Mouse (Mus musculus): ENCODE measurements around the gene Bcl2l1.

Gene Bcl2l1

DNA sequence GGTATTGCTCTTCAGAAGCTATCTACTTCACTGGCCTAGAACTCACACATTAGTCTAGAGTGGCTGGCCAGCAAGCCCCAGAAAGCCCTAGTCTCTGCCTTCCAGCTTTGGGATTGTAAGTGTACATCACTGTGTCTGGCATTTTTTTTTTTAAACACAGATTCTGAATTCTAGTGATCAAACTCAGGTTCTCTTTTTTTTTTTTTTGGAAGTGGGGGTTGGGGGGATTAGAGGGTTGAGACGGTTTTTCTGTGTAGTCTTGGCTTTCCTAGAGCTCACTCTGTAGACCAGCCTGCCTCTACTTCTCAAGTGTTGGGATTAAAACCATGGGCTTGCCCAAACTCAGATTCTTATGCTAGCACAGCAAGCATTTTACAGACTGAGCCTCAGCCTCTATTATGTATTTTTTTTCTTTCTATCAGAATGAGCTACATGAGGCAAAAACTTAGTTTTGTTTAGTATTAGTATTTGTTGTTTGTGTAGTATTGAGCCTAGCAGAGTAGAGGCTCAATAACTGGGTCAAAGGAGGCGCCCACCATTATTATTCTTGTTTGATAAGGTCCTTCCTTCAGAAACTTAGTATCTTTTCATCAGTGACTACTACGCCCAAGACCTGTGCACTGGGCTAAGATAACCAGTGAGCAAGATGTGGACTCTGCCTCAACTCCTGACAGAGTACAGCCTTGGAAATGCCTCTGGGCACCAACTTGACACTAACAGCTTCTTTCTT is 6.9 kb downstream of the Bcl2l1 start:
- DNase-seq (ENCODE audit: low read depth, low spot score) = no peak

DNA sequence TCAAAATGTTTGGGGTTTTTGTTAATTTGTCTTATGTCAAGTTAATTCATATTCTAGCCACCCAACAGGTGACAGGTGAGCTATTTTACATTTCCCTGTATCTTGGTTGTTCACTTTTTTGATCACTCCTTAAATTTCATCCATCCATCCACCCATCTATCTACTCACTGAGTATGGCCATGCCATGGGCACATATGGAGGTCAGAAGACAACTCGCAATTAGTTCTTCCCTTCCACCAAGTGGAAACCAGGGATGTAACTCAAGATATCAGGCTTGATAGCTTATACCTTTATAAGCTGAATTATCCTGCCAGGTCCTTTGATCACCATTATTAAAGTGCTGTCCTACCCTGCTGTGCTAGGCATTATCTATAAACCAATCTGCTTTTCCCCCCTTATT is 7.8 kb downstream of the Bcl2l1 start:
- no peak for DNase-seq (ENCODE audit: low read depth, low spot score)

- DNase-seq (ENCODE audit: low read depth, low spot score) = no peak
Observed at GRCm38 (mm10) chr2:152821566-152821965, 10.0 kb downstream of the Bcl2l1 start.

DNA sequence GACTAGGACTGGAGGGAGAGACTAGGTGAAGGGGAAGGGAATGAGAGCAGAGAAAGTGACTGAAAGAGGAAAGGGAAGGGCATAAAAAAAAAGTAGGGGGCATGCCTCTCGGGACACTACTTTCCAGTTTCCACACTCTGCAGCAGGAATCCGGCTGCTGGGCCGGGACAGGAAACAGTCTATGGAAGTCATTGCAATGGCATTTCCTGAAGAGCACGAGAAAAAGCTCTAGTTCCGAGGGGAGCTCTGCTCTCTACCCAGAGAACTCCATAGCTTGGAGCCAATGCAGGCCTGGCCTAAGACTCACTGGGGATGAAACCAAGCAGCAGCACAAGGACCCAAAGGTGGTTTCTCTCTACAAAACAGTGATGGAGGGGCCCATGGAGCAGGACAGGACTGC is 10.5 kb downstream of the Bcl2l1 start:
- peak; percentile 29 for DNase-seq (ENCODE audit: low read depth, low spot score)

GRCm38 (mm10) chr2:152820369-152820768 is 11.2 kb downstream of the Bcl2l1 start:
- DNase-seq (ENCODE audit: low read depth, low spot score) = peak; percentile 60

- no peak for DNase-seq (ENCODE audit: low read depth, low spot score)
Observed at GRCm38 (mm10) chr2:152819926-152820325, 11.6 kb downstream of the Bcl2l1 start.

GRCm38 (mm10) chr2:152819097-152819624 is 12.4 kb downstream of the Bcl2l1 start:
- no peak for DNase-seq (ENCODE audit: low read depth, low spot score)

DNA sequence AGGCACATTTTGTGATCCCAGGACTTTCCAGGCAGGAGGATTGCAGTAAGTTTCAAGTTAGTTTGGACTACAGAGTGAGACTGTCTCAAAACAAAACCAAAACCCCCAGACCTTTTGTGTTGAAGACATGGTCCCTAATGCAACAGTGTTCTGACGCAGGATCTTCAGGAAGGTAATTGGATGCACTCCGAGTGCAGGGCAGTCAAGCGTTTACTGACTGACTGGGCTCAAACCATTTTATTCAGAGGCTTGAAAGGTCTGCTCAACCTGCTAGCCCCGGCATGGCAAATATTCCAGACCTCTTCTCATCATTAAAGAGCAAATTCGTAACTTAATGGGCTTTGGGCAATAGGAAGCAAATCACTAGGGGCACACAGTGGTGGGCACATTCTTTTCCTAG is 12.8 kb downstream of the Bcl2l1 start:
- no peak for DNase-seq (ENCODE audit: low read depth, low spot score)

- no peak for DNase-seq (ENCODE audit: low read depth, low spot score)
Observed at GRCm38 (mm10) chr2:152817596-152818291, 13.8 kb downstream of the Bcl2l1 start.

GRCm38 (mm10) chr2:152816657-152817348 is 14.7 kb downstream of the Bcl2l1 start:
- DNase-seq (ENCODE audit: low read depth, low spot score) = no peak

- no peak for DNase-seq (ENCODE audit: low read depth, low spot score)
Observed at GRCm38 (mm10) chr2:152815879-152816656, 15.5 kb downstream of the Bcl2l1 start.

DNA sequence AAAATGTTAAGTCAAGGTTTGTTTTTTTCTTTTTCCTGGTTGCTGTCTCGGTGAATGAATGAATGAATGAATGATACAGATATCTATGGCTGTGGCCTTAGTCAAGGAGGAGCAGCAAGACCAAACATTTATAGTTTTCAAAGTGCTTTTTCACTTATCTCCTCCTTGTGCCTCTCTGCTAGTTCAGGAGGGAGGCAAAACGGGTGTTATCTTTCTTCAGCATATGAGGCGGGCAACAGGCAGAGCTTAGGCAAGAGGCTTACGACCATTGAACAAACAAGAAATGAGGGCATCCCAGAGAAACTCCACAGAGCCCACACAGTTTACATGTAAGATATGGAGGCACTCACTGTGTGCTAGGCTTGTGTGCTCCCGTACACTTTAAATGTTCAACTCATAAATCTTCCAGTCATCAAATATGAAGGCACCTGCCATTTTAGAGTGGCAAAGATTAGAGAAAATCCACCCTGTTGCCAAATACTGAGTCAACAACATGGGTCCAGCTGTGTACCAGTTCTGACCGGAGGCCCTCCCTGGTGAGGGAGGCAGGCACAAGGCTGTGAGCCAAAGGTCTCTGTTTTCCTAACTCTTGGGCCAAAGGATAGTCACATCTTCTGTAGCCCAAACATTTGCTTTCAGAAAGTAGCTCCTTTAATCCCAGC is 17.2 kb downstream of the Bcl2l1 start:
- DNase-seq (ENCODE audit: low read depth, low spot score) = no peak

GRCm38 (mm10) chr2:152813232-152813631 is 18.3 kb downstream of the Bcl2l1 start:
- no peak for DNase-seq (ENCODE audit: low read depth, low spot score)

DNA sequence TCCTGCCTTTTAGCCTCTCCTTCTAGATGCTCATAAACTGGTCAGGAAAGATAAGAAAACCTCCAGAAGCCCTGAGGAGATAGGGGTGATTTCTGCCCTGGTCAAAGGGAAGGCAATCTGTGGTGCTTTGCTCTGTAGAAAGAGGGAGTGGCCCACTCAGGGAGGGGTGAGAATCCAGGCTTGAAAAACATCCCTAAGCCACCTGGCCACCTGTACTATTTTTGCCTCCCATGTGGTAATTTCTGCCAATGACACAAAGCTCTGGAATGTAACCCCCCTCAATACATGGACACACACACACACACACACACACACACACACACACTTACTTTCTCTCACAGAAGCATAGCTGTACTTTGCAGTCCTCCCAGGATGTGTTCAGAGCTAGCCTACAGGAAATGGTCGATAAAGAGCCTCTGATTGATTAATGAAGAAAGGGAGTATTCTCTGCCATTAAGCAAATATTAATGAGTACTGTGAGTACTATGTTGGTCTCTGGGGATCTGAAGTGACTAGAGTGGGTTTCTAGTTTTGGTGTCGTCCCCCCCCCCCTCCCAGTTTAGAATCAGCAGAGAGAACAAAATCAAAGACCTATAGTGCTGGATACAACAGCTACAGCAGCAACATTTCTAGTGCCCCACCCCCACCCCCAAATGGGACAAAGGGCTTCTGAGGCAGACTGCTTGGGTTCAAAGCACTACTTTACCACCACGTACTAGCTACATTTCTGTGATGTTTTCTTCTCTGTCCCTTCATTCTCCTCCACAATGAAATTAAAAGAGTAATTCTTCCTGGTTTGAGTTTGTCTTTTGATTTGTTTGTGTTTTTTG is 20.0 kb downstream of the Bcl2l1 start:
- DNase-seq (ENCODE audit: low read depth, low spot score) = no peak

- no peak for DNase-seq (ENCODE audit: low read depth, low spot score)
Observed at GRCm38 (mm10) chr2:152810158-152810941, 21.2 kb downstream of the Bcl2l1 start.

GRCm38 (mm10) chr2:152808178-152808577 is 23.4 kb downstream of the Bcl2l1 start:
- no peak for DNase-seq (ENCODE audit: low read depth, low spot score)

DNA sequence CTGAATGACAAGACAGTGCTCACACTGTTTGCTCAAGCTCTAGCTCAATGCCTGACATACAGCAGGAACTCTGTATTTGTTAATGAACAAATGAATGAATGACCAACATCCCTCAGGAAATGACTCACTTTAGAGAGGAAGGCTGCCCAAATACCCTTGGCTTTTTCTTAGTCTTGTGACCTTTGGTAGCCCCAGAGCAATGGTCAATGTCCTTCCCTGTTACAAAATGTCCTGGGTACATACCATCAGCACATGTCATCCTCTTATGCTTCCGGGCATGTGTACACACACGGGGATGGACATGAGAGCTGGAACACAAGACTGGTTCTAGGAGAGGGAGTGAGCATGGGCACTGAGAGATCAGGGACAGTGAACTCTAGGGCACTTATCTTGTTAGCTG is 25.5 kb downstream of the Bcl2l1 start:
- DNase-seq (ENCODE audit: low read depth, low spot score) = no peak

- no peak for DNase-seq (ENCODE audit: low read depth, low spot score)
Observed at GRCm38 (mm10) chr2:152805111-152805490, 26.4 kb downstream of the Bcl2l1 start.

DNA sequence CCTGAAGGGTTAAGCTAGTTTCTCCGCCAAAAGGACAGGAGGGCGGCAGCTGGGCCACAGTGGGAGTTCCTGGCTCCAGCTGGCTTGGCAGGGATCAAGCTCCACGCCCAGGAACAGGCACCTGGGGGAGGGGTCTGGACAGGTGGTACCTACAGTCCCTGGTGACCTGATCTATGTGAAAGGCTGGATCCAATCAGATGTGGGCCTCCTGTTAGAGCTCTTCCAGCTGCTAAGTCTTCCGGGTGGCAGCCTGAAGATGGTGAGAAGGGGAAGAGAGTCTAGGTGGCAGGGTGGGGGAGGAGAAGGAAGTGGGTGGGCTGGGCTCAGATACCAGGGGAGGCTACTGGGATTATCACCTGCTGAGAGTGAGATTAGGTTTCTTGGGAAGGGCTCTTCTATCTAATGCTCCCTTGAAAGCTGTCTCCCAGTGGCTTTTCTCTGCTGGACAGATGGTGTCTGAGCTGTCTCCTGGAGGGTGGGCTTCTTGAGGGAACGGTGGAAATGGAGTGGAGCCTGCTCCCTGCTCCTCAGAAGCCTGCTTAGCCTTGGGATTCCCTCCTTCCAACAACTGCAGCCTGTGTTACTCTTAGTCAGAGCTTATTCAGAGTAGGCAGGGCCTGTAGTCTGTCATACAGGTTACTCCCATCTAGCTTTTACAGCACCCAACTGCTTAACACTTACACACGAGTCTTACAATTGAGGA is 27.0 kb downstream of the Bcl2l1 start:
- peak; percentile 59 for DNase-seq (ENCODE audit: low read depth, low spot score)

All from forelimb bud, embryonic 11.5 days (tissue).